Mouse (Mus musculus): ENCODE measurements around the gene Sypl2.

Gene Sypl2

DNA sequence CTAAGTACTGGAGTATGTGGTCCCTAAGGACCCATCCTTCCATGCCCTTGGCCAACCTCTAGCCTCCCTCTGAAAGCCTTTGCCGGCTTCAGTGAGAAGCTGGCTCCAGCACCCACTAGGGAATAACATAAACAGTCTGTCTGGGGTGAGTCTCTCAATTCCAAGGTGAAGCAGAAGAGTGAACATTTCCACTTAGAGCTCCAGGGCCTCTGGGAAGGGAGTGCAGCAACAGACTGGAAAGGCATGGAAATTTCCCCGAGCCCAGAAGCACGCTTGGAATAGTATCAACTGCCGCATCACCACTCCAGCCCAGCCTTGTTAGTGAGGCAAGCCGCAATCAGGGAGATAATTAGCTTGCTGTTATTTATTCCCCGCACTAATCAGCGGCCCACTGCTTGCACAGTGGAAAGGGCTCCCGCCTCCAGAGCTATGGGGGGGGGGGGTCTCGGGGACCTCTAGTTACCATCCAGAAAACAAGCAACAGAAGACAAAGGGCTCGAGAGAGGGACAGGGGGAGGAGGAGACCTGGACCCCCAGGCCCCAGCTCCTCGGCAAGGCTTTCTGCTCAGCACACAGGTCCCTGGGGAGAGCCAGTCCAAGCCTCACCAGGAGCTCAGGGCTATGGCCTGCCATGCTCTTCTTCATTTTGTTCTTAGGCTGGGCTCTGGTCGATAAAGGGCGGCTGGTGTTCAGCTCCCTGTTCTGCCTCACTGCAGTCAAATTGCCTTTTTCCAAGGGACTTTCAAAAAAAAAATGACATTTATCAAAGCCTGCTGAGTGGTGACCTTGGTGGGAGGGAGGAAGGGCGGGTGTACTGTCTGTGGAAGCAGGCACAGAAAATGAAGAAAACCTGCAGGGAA lies 51.5 kb downstream of the Sypl2 start:
- DNase-seq, result no peak

DNA sequence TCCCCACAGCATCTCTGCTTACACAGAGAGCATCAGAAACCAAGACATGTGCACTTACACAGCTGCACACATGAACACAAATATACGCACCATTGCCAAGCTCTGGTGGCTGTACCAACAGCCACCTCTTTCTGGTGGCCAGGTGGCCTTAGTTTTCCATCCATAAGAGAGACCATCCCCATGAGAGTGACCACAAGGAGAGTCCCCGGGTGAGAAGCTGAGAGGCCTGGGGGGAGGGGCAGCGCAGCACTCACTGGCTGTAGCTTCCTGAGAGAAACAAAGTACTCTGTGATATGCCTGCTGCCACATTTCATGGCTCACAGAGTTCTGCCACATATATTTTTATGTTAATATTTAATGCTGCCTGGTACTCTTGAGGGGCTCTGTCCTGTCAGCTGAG lies 57.2 kb downstream of the Sypl2 start:
- DNase-seq, result no peak

DNA sequence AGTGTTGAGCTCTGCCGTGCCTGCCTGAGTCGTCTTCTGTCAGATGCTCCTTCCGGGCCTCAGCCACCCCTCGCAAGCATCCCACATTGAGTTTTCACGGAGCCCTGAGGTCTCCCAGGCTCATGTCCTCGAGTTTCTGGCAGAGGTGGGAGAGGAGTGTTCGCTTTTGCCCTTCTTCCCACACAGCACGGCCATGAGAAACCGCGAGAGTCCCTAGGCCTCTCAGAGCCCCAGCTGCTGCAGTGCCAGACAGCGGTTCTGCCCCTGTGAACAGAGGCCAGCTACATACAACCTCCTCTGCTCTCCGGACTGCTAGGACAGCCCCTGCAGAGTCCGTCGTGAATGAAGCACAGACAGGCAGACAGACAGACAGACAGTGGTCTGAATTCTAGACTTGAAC lies 58.9 kb downstream of the Sypl2 start:
- no peak for DNase-seq

DNA sequence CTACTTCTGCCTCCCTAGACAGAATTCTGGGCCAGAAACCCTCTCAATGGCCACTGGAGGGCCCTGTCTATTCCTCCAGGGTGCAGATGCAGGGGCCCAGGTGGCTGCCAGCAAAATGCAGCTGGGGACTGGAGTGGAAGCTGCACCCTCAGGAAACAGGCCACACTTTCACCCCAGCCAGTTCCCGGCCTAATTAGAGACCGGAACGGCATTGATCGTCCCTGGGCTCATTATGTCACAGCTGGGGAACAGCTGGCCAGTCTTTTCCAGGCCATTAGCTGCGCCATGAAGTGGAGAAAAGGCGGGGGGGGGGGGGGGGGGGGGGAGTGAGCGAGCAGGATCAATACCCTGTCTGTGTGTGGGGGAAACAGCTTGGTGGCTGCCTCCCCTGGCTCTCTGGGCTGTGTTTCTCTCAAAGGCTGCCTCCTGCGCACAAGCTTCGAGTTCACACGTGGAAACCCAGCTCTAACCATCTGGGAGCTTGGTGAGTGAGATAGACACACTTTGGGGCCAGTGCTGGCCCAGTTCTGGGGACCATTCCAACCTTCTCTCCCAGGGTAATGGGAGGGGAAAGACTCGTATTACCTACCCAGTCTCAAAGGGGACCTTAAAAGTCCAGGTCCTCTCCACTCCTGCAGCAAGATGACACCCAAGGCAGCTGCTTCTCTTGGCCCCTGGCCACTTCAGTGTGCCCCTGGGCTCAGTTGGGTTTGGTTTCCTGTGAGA lies 59.8 kb downstream of the Sypl2 start:
- peak; percentile 28 for DNase-seq

DNA sequence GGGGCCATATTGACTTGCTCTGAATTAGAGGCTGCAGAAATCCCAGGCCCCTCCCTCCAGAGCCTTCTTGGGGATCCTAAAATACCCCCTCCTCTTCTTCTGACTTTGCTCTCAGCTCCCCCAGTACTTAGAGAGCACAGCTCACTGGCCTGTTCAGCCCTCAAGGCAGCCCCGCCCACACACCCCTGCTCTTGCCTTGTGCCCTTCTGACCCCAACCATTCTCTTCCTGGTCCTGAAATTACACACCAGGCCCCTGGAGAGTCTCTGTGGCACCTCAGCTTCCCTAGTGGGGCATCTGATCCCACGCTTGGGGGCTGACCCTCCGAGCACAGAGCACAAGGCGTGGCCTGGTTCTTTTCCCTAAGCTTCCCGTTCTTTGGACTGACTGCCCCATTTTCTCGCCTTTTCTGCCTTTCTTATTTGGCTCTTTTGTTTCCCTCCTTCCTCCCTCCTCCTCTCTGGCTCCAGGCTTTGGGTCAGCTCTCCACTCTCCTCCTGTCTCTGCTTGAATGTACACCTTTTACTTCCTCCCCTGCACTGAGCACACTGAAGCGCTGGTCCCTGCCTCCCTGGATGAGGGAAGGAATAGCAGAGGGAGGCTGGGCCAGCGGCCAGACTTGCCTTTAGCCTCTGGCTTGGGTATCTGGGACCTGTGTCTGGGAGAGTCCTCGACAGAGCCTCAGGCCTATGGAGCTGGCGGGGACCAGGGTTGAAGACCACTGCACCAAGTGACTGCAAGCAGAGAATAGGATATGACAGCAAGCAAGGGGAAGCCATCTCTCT lies 60.7 kb downstream of the Sypl2 start:
- no peak for DNase-seq

DNA sequence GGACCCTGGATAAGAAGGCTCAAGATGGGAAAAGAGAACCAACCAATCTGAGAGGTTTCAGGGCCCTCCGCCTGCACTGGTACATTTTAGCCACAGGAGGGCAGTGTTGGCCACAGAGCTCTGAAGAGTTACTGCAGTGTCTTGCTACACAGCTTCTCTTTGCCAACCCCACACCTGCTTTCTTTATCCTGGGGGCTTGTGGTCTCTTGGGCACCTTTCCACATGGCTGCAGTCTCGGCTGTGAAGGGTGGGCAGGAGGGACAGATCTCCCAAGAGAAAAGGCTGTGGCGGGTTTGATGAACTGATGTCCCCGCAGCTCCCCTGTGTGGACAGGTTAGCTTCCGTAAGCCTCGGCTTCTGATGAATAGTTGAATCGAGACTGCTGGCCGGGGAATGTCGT lies 61.6 kb downstream of the Sypl2 start:
- DNase-seq, result peak; percentile 84

DNA sequence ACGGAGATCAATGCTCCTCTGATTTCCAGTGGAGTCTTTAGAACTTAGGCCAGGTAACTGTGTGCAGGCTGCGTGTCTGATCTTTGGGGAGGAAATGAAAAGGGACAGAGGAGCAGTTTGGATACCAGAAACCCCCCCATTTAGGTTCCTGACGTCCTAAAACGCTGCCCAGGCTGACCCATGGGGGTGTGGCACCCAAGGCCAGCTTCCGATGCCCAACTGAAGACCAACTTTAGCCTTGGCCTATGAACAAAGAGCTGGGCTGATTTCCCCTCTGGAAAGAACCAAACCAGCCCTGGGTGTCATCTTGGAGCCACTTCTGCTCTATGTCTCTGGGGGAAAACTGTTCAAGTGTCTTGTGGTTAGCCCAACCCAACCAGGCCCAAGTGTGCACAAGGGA lies 62.4 kb downstream of the Sypl2 start:
- DNase-seq, result no peak

Data from kidney, adult 18-20 months (tissue).